Comparison of ENCODE assay signal across 8 mouse cellular contexts in genomic region chr5:134314068-134314674, GRCm38 (mm10). TPM values are rescaled to one million over a fixed set of nuclear protein-coding genes. Genes with fewer than 3 reads are reported as not detected.
A peak's percentile ranks its signal among the peaks of the same experiment; 100 is the strongest.
DNase-seq lines count a peak whose midpoint lies in the region; ATAC-seq and TF ChIP-seq lines count a peak whose summit lies in the region.

No protein-coding gene starts in this region.

- peak overlapping the region; percentile 77 for H3K4me2 ChIP-seq in embryonic facial prominence, embryonic 12.5 days (replicated peaks)
- peak overlapping the region; percentile 82 for H3K4me2 ChIP-seq in hindbrain, embryonic 13.5 days
- peak overlapping the region; percentile 61 for H3K4me2 ChIP-seq in lung, embryonic 15.5 days

- peak overlapping the region; percentile 99 for H3K27ac ChIP-seq in gastrocnemius, adult 2 months
- peak overlapping the region; percentile 37 for H3K27ac ChIP-seq in ES-Bruce4 (ENCODE audit: insufficient read depth, low read length)
- H3K27ac ChIP-seq in embryonic facial prominence, embryonic 12.5 days = peak overlapping the region; percentile 99
- peak overlapping the region; percentile 100 for H3K27ac ChIP-seq in hindbrain, embryonic 13.5 days
- H3K27ac ChIP-seq in lung, embryonic 15.5 days = peak overlapping the region; percentile 100

- under 1% methylated on average over 52 of the region's 64 CpGs for WGBS in embryonic facial prominence, embryonic 12.5 days
- under 1% methylated on average over 48 of the region's 64 CpGs for WGBS in hindbrain, embryonic 13.5 days
- WGBS in lung, embryonic 15.5 days = under 1% methylated on average over 42 of the region's 64 CpGs

- no peak for DNase-seq in gastrocnemius, adult 2 months
- DNase-seq in gastrocnemius, postnatal 25 days = no peak
- DNase-seq in spleen, adult 12 weeks (ENCODE audit: low spot score) = peak; percentile 36
- no peak for DNase-seq in right cerebral cortex, postnatal 14 days

- intact Hi-C loops in gastrocnemius, adult 2 months (cut with DNase I) = no loop called here

- no peaks in the 10 kb centered on the region for H3K9me3 ChIP-seq in ES-Bruce4 (replicated peaks; ENCODE audit: control insufficient read depth, insufficient read depth, low read length, poor library complexity, severe bottlenecking)
- no peaks in the 10 kb centered on the region for H3K9me3 ChIP-seq in embryonic facial prominence, embryonic 12.5 days
- H3K9me3 ChIP-seq in hindbrain, embryonic 13.5 days = no peaks in the 10 kb centered on the region
- H3K9me3 ChIP-seq in lung, embryonic 15.5 days = no peaks in the 10 kb centered on the region

- ATAC-seq in embryonic facial prominence, embryonic 12.5 days (ENCODE audit: insufficient number of reproducible peaks, insufficient read depth, low FRiP score, low TSS enrichment) = peak; percentile 24
- peak; percentile 65 for ATAC-seq in hindbrain, embryonic 13.5 days (ENCODE audit: low FRiP score)
- peak; percentile 33 for ATAC-seq in lung, embryonic 15.5 days (ENCODE audit: borderline replicate concordance, extremely low read depth, low FRiP score, low TSS enrichment)

- H3K4me1 ChIP-seq in ES-Bruce4 (ENCODE audit: control insufficient read depth, insufficient read depth, low read length) = no peaks in the 10 kb centered on the region
- H3K4me1 ChIP-seq in embryonic facial prominence, embryonic 12.5 days = peaks cover 27% of the 10 kb centered on the region
- peaks cover 39% of the 10 kb centered on the region for H3K4me1 ChIP-seq in hindbrain, embryonic 13.5 days (replicated peaks)
- H3K4me1 ChIP-seq in lung, embryonic 15.5 days = peaks cover 44% of the 10 kb centered on the region

- no peak for TF ChIP-seq CTCF in gastrocnemius, adult 2 months (IDR thresholded peaks at IDR 0.05)
- TF ChIP-seq CTCF in ES-Bruce4 (IDR thresholded peaks at IDR 0.05; ENCODE audit: low read depth, low read length) = no peak

- 0 out of 2 replicates have a peak, but pooled peaks cover 6% of the 10 kb centered on the region for H3K36me3 ChIP-seq in ES-Bruce4 (ENCODE audit: control insufficient read depth, insufficient read depth, low read length, poor library complexity, severe bottlenecking)
- H3K36me3 ChIP-seq in embryonic facial prominence, embryonic 12.5 days = peaks cover 20% of the 10 kb centered on the region
- peaks cover 24% of the 10 kb centered on the region for H3K36me3 ChIP-seq in hindbrain, embryonic 13.5 days
- peaks cover 20% of the 10 kb centered on the region for H3K36me3 ChIP-seq in lung, embryonic 15.5 days

- no peaks in the 10 kb centered on the region for H3K27me3 ChIP-seq in ES-Bruce4 (ENCODE audit: control insufficient read depth, insufficient read depth, low read length, poor library complexity, severe bottlenecking)
- H3K27me3 ChIP-seq in embryonic facial prominence, embryonic 12.5 days = no peaks in the 10 kb centered on the region
- no peaks in the 10 kb centered on the region for H3K27me3 ChIP-seq in hindbrain, embryonic 13.5 days
- no peaks in the 10 kb centered on the region for H3K27me3 ChIP-seq in lung, embryonic 15.5 days

- TF ChIP-seq POLR2A in ES-Bruce4 (IDR thresholded peaks at IDR 0.05; ENCODE audit: insufficient read depth, low read length) = no peak

- peak overlapping the region; percentile 95 for H3K9ac ChIP-seq in ES-Bruce4 (ENCODE audit: low read depth, poor library complexity, severe bottlenecking)
- H3K9ac ChIP-seq in embryonic facial prominence, embryonic 12.5 days = peak overlapping the region; percentile 93
- peak overlapping the region; percentile 99 for H3K9ac ChIP-seq in hindbrain, embryonic 13.5 days
- H3K9ac ChIP-seq in lung, embryonic 15.5 days = peak overlapping the region; percentile 98

- peak overlapping the region; percentile 98 for H3K4me3 ChIP-seq in gastrocnemius, adult 2 months
- peak overlapping the region; percentile 88 for H3K4me3 ChIP-seq in ES-Bruce4 (ENCODE audit: low read depth, low read length)
- peak overlapping the region; percentile 67 for H3K4me3 ChIP-seq in embryonic facial prominence, embryonic 12.5 days
- H3K4me3 ChIP-seq in hindbrain, embryonic 13.5 days = peak overlapping the region; percentile 84
- H3K4me3 ChIP-seq in lung, embryonic 15.5 days = peak overlapping the region; percentile 77

- TF ChIP-seq EP300 in ES-Bruce4 (IDR thresholded peaks at IDR 0.05; ENCODE audit: insufficient read depth, low read depth, low read length) = no peak

RNA-seq across cellular contexts. Expression of gene Gtf2i, which starts 0.4 kb away (rescaled TPM):
- total RNA-seq in gastrocnemius, adult 2 months (2021) = 100 to 1,000 TPM; 103 to 122 TPM
- 100 to 1,000 TPM; 102 to 106 TPM for total RNA-seq in gastrocnemius, postnatal 25 days (2021)
- polyA plus RNA-seq in ES-Bruce4 (2011; ENCODE audit: insufficient read depth, insufficient read length, low read depth, missing spikeins) = 240 and 242 TPM in 2 replicates
- 227 and 232 TPM in 2 replicates for polyA plus RNA-seq in embryonic facial prominence, embryonic 12.5 days (2016; fragmentation: Nextera tagmentation; extraction: Ambion mirVana)
- polyA plus RNA-seq in hindbrain, embryonic 13.5 days (2015; fragmentation: Nextera tagmentation; extraction: Ambion mirVana) = 173 TPM in 2 replicates
- 160 and 168 TPM in 2 replicates for polyA plus RNA-seq in lung, embryonic 15.5 days (2015; fragmentation: Nextera tagmentation; extraction: Ambion mirVana)

Comparison
In these comparisons a context has a peak if more than half of its experiments do, and no peak if none do; other contexts are left out.
1. H3K27ac ChIP-seq: peak in every context shown above with its lines; median percentile 100 in hindbrain, embryonic 13.5 days; 100 in lung, embryonic 15.5 days; 99 in gastrocnemius, adult 2 months; 99 in embryonic facial prominence, embryonic 12.5 days; 37 in ES-Bruce4.